ENCODE assay signal across 30 mouse cellular contexts in the genomic region with DNA sequence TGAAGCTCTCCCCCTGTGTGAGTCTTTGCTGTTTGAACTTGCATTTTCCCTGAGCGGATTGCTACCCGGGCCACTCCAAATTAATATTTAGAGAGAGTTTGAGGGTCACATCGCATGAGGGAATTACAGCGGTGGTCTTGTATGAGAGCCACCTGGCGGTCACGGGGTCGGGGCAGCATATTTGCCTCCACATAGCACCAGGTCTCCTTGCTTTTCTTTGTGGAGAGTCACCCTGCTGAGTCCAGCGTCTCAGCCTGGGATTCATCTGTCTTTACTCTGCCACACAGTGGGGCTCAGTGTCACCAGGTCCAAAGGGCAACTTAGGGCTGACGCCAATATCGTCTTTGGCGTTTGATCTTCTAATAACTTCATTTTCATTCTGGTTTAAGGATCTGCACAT.
A peak's percentile ranks its signal among the peaks of the same experiment; 100 is the strongest.
DNase-seq lines count a peak whose midpoint lies in the region; ATAC-seq and TF ChIP-seq lines count a peak whose summit lies in the region.
"Had no signal": no experiment of that assay in that cellular context is flagged by ENCODE, and none has a peak within 500 bp of the region (broad histone marks: within the 10 kb centered on the region; RNA-seq: fewer than 3 reads in every experiment).

No protein-coding gene starts in this region.

- no peak for DNase-seq in cerebellum, adult 2 months
- DNase-seq in cerebellum, adult 11-12 months: no peak
- DNase-seq in hindbrain, postnatal 0 days (ENCODE audit: low spot score): no peak
- no peak for DNase-seq in hindbrain, embryonic 11.5 days (ENCODE audit: low spot score)
- DNase-seq in neural tube, embryonic 11.5 days (ENCODE audit: low spot score): peak; percentile 43
- no peak for DNase-seq in neural tube, embryonic 10.5 days (ENCODE audit: extremely low spot score, low spot score)
- DNase-seq: adrenal gland, adult 2 months; cerebellum, adult 9-10 months; cerebellum, postnatal 36 days; gastrocnemius, postnatal 10 days; kidney, adult 8-10 months; kidney, postnatal 4 days; lung, postnatal 4 days; right cerebral cortex, postnatal 25 days; thymus, postnatal 14 days had no signal

- no peak overlapping the region for H3K4me2 ChIP-seq in hindbrain, postnatal 0 days (ENCODE audit: low read depth, low read length)
- H3K4me2 ChIP-seq in hindbrain, embryonic 11.5 days (replicated peaks; ENCODE audit: low read depth, low read length): no peak overlapping the region
- no peak overlapping the region for H3K4me2 ChIP-seq in neural tube, embryonic 11.5 days (ENCODE audit: low read depth)
- H3K4me2 ChIP-seq: embryonic facial prominence, embryonic 15.5 days; heart, embryonic 15.5 days; hindbrain, embryonic 13.5 days; limb, embryonic 13.5 days; liver, embryonic 11.5 days; lung, embryonic 15.5 days; midbrain, embryonic 15.5 days; stomach, embryonic 15.5 days had no signal

- no peak for TF ChIP-seq CTCF in cerebellum, adult 2 months (IDR thresholded peaks at IDR 0.05; ENCODE audit: borderline replicate concordance, insufficient read depth, low read depth, low read length)
- TF ChIP-seq CTCF in hindbrain, postnatal 0 days (IDR thresholded peaks at IDR 0.05; ENCODE audit: low read depth): peak; percentile 8; the same call in 1 of the 2 replicates

- H3K4me3 ChIP-seq in cerebellum, adult 2 months (replicated peaks; ENCODE audit: insufficient read depth, low read depth, low read length): no peak overlapping the region
- H3K4me3 ChIP-seq in hindbrain, postnatal 0 days (ENCODE audit: low read length): no peak overlapping the region
- no peak overlapping the region for H3K4me3 ChIP-seq in hindbrain, embryonic 11.5 days (ENCODE audit: low read depth, low read length)
- no peak overlapping the region for H3K4me3 ChIP-seq in neural tube, embryonic 11.5 days (ENCODE audit: low read depth, low read length)
- H3K4me3 ChIP-seq: embryonic facial prominence, embryonic 10.5 days; embryonic facial prominence, embryonic 15.5 days; heart, embryonic 15.5 days; hindbrain, embryonic 13.5 days; limb, embryonic 13.5 days; lung, embryonic 15.5 days; megakaryocyte, embryonic 14.5 days; midbrain, embryonic 15.5 days; myocyte; stomach, embryonic 15.5 days had no signal

- 51% methylated on average over 11 of the region's 11 CpGs for WGBS in cerebellum, adult 2 months
- WGBS in hindbrain, postnatal 0 days: 43% methylated on average over 11 of the region's 11 CpGs
- WGBS in hindbrain, embryonic 11.5 days: 37% methylated on average over 11 of the region's 11 CpGs
- 47% methylated on average over 11 of the region's 11 CpGs for WGBS in neural tube, embryonic 11.5 days

- no peaks in the 10 kb centered on the region for H3K27me3 ChIP-seq in cerebellum, adult 2 months (ENCODE audit: control insufficient read depth, insufficient read depth, low read length)
- no peaks in the 10 kb centered on the region for H3K27me3 ChIP-seq in hindbrain, postnatal 0 days (ENCODE audit: insufficient read depth, low read length)
- H3K27me3 ChIP-seq in hindbrain, embryonic 11.5 days (ENCODE audit: control insufficient read depth, insufficient read depth, low read length): no peaks in the 10 kb centered on the region
- no peaks in the 10 kb centered on the region for H3K27me3 ChIP-seq in neural tube, embryonic 11.5 days (ENCODE audit: control insufficient read depth, insufficient read depth, low read length)
- H3K27me3 ChIP-seq: CH12.LX; embryonic facial prominence, embryonic 15.5 days; heart, embryonic 15.5 days; hindbrain, embryonic 13.5 days; limb, embryonic 13.5 days; lung, embryonic 15.5 days; midbrain, embryonic 15.5 days; stomach, embryonic 15.5 days had no signal

- peaks cover 5% of the 10 kb centered on the region; the same call in 1 of the 2 replicates for H3K36me3 ChIP-seq in hindbrain, postnatal 0 days (ENCODE audit: insufficient read depth, low read length)
- no peaks in the 10 kb centered on the region for H3K36me3 ChIP-seq in hindbrain, embryonic 11.5 days (ENCODE audit: control insufficient read depth, insufficient read depth, low read length)
- no peaks in the 10 kb centered on the region; the same call in 1 of the 2 replicates for H3K36me3 ChIP-seq in neural tube, embryonic 11.5 days (ENCODE audit: control insufficient read depth, insufficient read depth, low read length)
- H3K36me3 ChIP-seq: embryonic facial prominence, embryonic 10.5 days; embryonic facial prominence, embryonic 15.5 days; heart, embryonic 15.5 days; limb, embryonic 13.5 days; lung, embryonic 15.5 days; stomach, embryonic 15.5 days had no signal

- peak overlapping the region; percentile 39 for H3K27ac ChIP-seq in cerebellum, adult 2 months (ENCODE audit: insufficient read depth, low read length)
- 0 out of 2 replicates have a peak overlapping the region, but pooled peaks have one; percentile 32 for H3K27ac ChIP-seq in hindbrain, postnatal 0 days
- no peak overlapping the region for H3K27ac ChIP-seq in hindbrain, embryonic 11.5 days (ENCODE audit: low read depth, low read length)
- no peak overlapping the region for H3K27ac ChIP-seq in neural tube, embryonic 11.5 days (ENCODE audit: low read depth, low read length)
- H3K27ac ChIP-seq: embryonic facial prominence, embryonic 10.5 days; embryonic facial prominence, embryonic 15.5 days; heart, embryonic 15.5 days; hindbrain, embryonic 13.5 days; kidney, postnatal 0 days; limb, embryonic 13.5 days; lung, embryonic 15.5 days; stomach, embryonic 15.5 days had no signal

- peaks cover 38% of the 10 kb centered on the region for H3K4me1 ChIP-seq in cerebellum, adult 2 months (ENCODE audit: control insufficient read depth, insufficient read depth, low read length)
- peaks cover 15% of the 10 kb centered on the region for H3K4me1 ChIP-seq in hindbrain, postnatal 0 days (ENCODE audit: insufficient read depth, low read length)
- no peaks in the 10 kb centered on the region for H3K4me1 ChIP-seq in hindbrain, embryonic 11.5 days (replicated peaks; ENCODE audit: control insufficient read depth, insufficient read depth, low read length)
- H3K4me1 ChIP-seq in neural tube, embryonic 11.5 days (ENCODE audit: control insufficient read depth, insufficient read depth, low read length): no peaks in the 10 kb centered on the region
- H3K4me1 ChIP-seq: heart, embryonic 15.5 days; lung, embryonic 15.5 days; stomach, embryonic 15.5 days had no signal

- no peak for TF ChIP-seq POLR2A in cerebellum, adult 2 months (IDR thresholded peaks at IDR 0.05; ENCODE audit: borderline replicate concordance, insufficient read depth, low read length)

- ATAC-seq in hindbrain, postnatal 0 days: no peak
- ATAC-seq in hindbrain, embryonic 11.5 days (ENCODE audit: low FRiP score): no peak
- ATAC-seq in neural tube, embryonic 11.5 days (ENCODE audit: insufficient read depth, low FRiP score, low TSS enrichment): no peak
- ATAC-seq in inflammation-experienced regulatory T-cells, adult 6 months: no peak
- ATAC-seq: activated CD4-positive, CD25-positive, alpha-beta regulatory T cell, adult 4 months; midbrain, embryonic 15.5 days had no signal

- no peak overlapping the region for H3K9ac ChIP-seq in hindbrain, postnatal 0 days (replicated peaks; ENCODE audit: low read length)
- no peak overlapping the region for H3K9ac ChIP-seq in hindbrain, embryonic 11.5 days (ENCODE audit: low read depth, low read length)
- H3K9ac ChIP-seq in neural tube, embryonic 11.5 days (ENCODE audit: low read length): no peak overlapping the region
- H3K9ac ChIP-seq: embryonic facial prominence, embryonic 15.5 days; heart, embryonic 15.5 days; limb, embryonic 13.5 days; lung, embryonic 15.5 days; midbrain, embryonic 15.5 days; stomach, embryonic 15.5 days had no signal

- H3K9me3 ChIP-seq in hindbrain, postnatal 0 days (ENCODE audit: low read length): no peaks in the 10 kb centered on the region
- no peaks in the 10 kb centered on the region for H3K9me3 ChIP-seq in hindbrain, embryonic 11.5 days (ENCODE audit: control insufficient read depth, low read length)
- no peaks in the 10 kb centered on the region for H3K9me3 ChIP-seq in neural tube, embryonic 11.5 days (ENCODE audit: control insufficient read depth, low read length)
- H3K9me3 ChIP-seq: embryonic facial prominence, embryonic 10.5 days; embryonic facial prominence, embryonic 15.5 days; heart, embryonic 15.5 days; hindbrain, embryonic 13.5 days; limb, embryonic 13.5 days; lung, embryonic 15.5 days; midbrain, embryonic 15.5 days; stomach, embryonic 15.5 days had no signal

Comparison
In these comparisons a context has a peak if more than half of its experiments do, and no peak if none do; other contexts are left out.
1. H3K27ac ChIP-seq: peak in cerebellum, adult 2 months (single experiment) and hindbrain, postnatal 0 days (single experiment); none in hindbrain, embryonic 11.5 days (single experiment) and neural tube, embryonic 11.5 days (single experiment).